ENCODE assay signal across 8 mouse cellular contexts in genomic region chr7:45395129-45395541, GRCm38 (mm10). TPM values are rescaled to one million over a fixed set of nuclear protein-coding genes. Genes with fewer than 3 reads are reported as not detected.
DNase-seq lines count a peak whose midpoint lies in the region; ATAC-seq and TF ChIP-seq lines count a peak whose summit lies in the region.

No protein-coding gene starts in this region.

- peak overlapping the region; percentile 87 for H3K4me2 ChIP-seq in embryonic facial prominence, embryonic 15.5 days (replicated peaks)
- peak overlapping the region; percentile 90 for H3K4me2 ChIP-seq in limb, embryonic 11.5 days (ENCODE audit: low read depth, severe bottlenecking)
- H3K4me2 ChIP-seq in neural tube, embryonic 15.5 days, result peak overlapping the region; percentile 70

- peaks cover 28% of the 10 kb centered on the region for H3K36me3 ChIP-seq in embryonic facial prominence, embryonic 15.5 days
- H3K36me3 ChIP-seq in limb, embryonic 11.5 days (ENCODE audit: control insufficient read depth, insufficient read depth, low read length), result peaks cover 17% of the 10 kb centered on the region
- H3K36me3 ChIP-seq in neural tube, embryonic 15.5 days, result peaks cover 20% of the 10 kb centered on the region

- H3K9me3 ChIP-seq in embryonic facial prominence, embryonic 15.5 days (replicated peaks), result no peaks in the 10 kb centered on the region
- no peaks in the 10 kb centered on the region for H3K9me3 ChIP-seq in limb, embryonic 11.5 days (ENCODE audit: control insufficient read depth, low read length)
- no peaks in the 10 kb centered on the region for H3K9me3 ChIP-seq in neural tube, embryonic 15.5 days (replicated peaks)

- H3K27me3 ChIP-seq in embryonic facial prominence, embryonic 15.5 days, result no peaks in the 10 kb centered on the region
- H3K27me3 ChIP-seq in limb, embryonic 11.5 days (ENCODE audit: control insufficient read depth, insufficient read depth, low read length), result no peaks in the 10 kb centered on the region
- no peaks in the 10 kb centered on the region for H3K27me3 ChIP-seq in neural tube, embryonic 15.5 days (replicated peaks)

- H3K27ac ChIP-seq in layer of hippocampus, adult 2 months, result peak overlapping the region; percentile 98
- H3K27ac ChIP-seq in embryonic facial prominence, embryonic 15.5 days (replicated peaks), result peak overlapping the region; percentile 99
- H3K27ac ChIP-seq in limb, embryonic 11.5 days (replicated peaks; ENCODE audit: low read depth, low read length), result peak overlapping the region; percentile 99
- peak overlapping the region; percentile 95 for H3K27ac ChIP-seq in neural tube, embryonic 15.5 days (replicated peaks)

- DNase-seq in layer of hippocampus, adult 2 months (ENCODE audit: low spot score in 2 of 2), result peak in 1 of 2 experiments; percentile 76
- DNase-seq in layer of hippocampus, adult 8-10 months (ENCODE audit: low spot score in 2 of 2), result no peak
- peak; percentile 94 for DNase-seq in R1 (ENCODE audit: low read depth, low spot score)
- no peak for DNase-seq in limb, embryonic 11.5 days (ENCODE audit: low spot score)
- no peak for DNase-seq in gastrocnemius, adult 8-10 months (ENCODE audit: low spot score in 2 of 2)
- DNase-seq in left cerebral cortex, adult 11 months (ENCODE audit: low spot score), result no peak

- peak; percentile 66 for ATAC-seq in embryonic facial prominence, embryonic 15.5 days (ENCODE audit: insufficient number of reproducible peaks, low FRiP score, low TSS enrichment, low read depth)
- peak; percentile 78 for ATAC-seq in limb, embryonic 11.5 days (ENCODE audit: insufficient number of reproducible peaks, low FRiP score, low TSS enrichment, low read depth)
- peak; percentile 80 for ATAC-seq in neural tube, embryonic 15.5 days (ENCODE audit: low FRiP score)

- peak overlapping the region; percentile 79 for H3K4me3 ChIP-seq in layer of hippocampus, adult 2 months
- peak overlapping the region; percentile 80 for H3K4me3 ChIP-seq in embryonic facial prominence, embryonic 15.5 days (replicated peaks)
- H3K4me3 ChIP-seq in limb, embryonic 11.5 days (ENCODE audit: low read depth, low read length), result peak overlapping the region; percentile 88
- H3K4me3 ChIP-seq in neural tube, embryonic 15.5 days (replicated peaks), result peak overlapping the region; percentile 63

- no peak for TF ChIP-seq CTCF in layer of hippocampus, adult 2 months (conservative IDR thresholded peaks at IDR 0.05)

- peak overlapping the region; percentile 93 for H3K9ac ChIP-seq in embryonic facial prominence, embryonic 15.5 days
- H3K9ac ChIP-seq in limb, embryonic 11.5 days (ENCODE audit: low read length), result peak overlapping the region; percentile 90
- H3K9ac ChIP-seq in neural tube, embryonic 15.5 days (replicated peaks), result peak overlapping the region; percentile 78

- WGBS in embryonic facial prominence, embryonic 15.5 days, result under 1% methylated on average over 19 of the region's 20 CpGs
- WGBS in limb, embryonic 11.5 days, result under 1% methylated on average over 19 of the region's 20 CpGs
- under 1% methylated on average over 15 of the region's 20 CpGs for WGBS in neural tube, embryonic 15.5 days

- peaks cover 18% of the 10 kb centered on the region for H3K4me1 ChIP-seq in embryonic facial prominence, embryonic 15.5 days
- peaks cover 15% of the 10 kb centered on the region for H3K4me1 ChIP-seq in limb, embryonic 11.5 days (ENCODE audit: control insufficient read depth, insufficient read depth, low read length)
- H3K4me1 ChIP-seq in neural tube, embryonic 15.5 days, result peaks cover 28% of the 10 kb centered on the region

RNA-seq across cellular contexts. Expression of gene Snrnp70, which starts 0.4 kb away (rescaled TPM):
- total RNA-seq in layer of hippocampus, adult 2 months (2021), result 100 to 1,000 TPM; 456 to 514 TPM
- total RNA-seq in layer of hippocampus, adult 8-10 months (2022), result 100 to 1,000 TPM; 387 to 503 (median 439) TPM
- 212 and 214 TPM in 2 replicates for polyA plus RNA-seq in embryonic facial prominence, embryonic 15.5 days (2015; fragmentation: Nextera tagmentation; extraction: Ambion mirVana)
- polyA plus RNA-seq in limb, embryonic 11.5 days (2014; fragmentation: Nextera tagmentation; extraction: Ambion mirVana), result 87.5 and 93.0 TPM in 2 replicates
- 166 and 190 TPM in 2 replicates for polyA plus RNA-seq in neural tube, embryonic 15.5 days (2015; fragmentation: Nextera tagmentation; extraction: Ambion mirVana)
- 10 to 100 TPM; 45.4 to 74.5 (median 59.9) TPM for total RNA-seq in gastrocnemius, adult 8-10 months (2022)

RNA-seq across cellular contexts. Expression of gene Kcna7, which starts 10.3 kb away (rescaled TPM):
- total RNA-seq in layer of hippocampus, adult 2 months (2021), result not detected
- under 1 TPM in 1 of 4 experiments, not detected in 3; 0.14 TPM for total RNA-seq in layer of hippocampus, adult 8-10 months (2022)
- 0.22 and 0.36 TPM in 2 replicates for polyA plus RNA-seq in embryonic facial prominence, embryonic 15.5 days (2015; fragmentation: Nextera tagmentation; extraction: Ambion mirVana)
- not detected in 2 replicates for polyA plus RNA-seq in limb, embryonic 11.5 days (2014; fragmentation: Nextera tagmentation; extraction: Ambion mirVana)
- polyA plus RNA-seq in neural tube, embryonic 15.5 days (2015; fragmentation: Nextera tagmentation; extraction: Ambion mirVana), result 0.08 and 0.09 TPM in 2 replicates
- 10 to 100 TPM; 78.8 to 94.6 (median 88.3) TPM for total RNA-seq in gastrocnemius, adult 8-10 months (2022)

RNA-seq across cellular contexts. Expression of gene Ntf5, which starts 18.4 kb away (rescaled TPM):
- not detected for total RNA-seq in layer of hippocampus, adult 2 months (2021)
- total RNA-seq in layer of hippocampus, adult 8-10 months (2022), result under 1 TPM in 3 of 4 experiments, not detected in 1; 0.31 to 0.39 (median 0.31) TPM
- 3.7 and 4.9 TPM in 2 replicates for polyA plus RNA-seq in embryonic facial prominence, embryonic 15.5 days (2015; fragmentation: Nextera tagmentation; extraction: Ambion mirVana)
- polyA plus RNA-seq in limb, embryonic 11.5 days (2014; fragmentation: Nextera tagmentation; extraction: Ambion mirVana), result 3.8 and 4.1 TPM in 2 replicates
- 0.91 TPM in 1 of 2 replicates, not detected in the other for polyA plus RNA-seq in neural tube, embryonic 15.5 days (2015; fragmentation: Nextera tagmentation; extraction: Ambion mirVana)
- 1 to 10 TPM; 3.7 to 4.9 (median 4.3) TPM for total RNA-seq in gastrocnemius, adult 8-10 months (2022)

RNA-seq across cellular contexts. Expression of gene Lin7b, which starts 24.8 kb away (rescaled TPM):
- total RNA-seq in layer of hippocampus, adult 2 months (2021), result 100 to 1,000 TPM; 138 to 146 TPM
- total RNA-seq in layer of hippocampus, adult 8-10 months (2022), result 100 to 1,000 TPM; 131 to 156 (median 140) TPM
- polyA plus RNA-seq in embryonic facial prominence, embryonic 15.5 days (2015; fragmentation: Nextera tagmentation; extraction: Ambion mirVana), result 3.8 and 4.0 TPM in 2 replicates
- 0.43 and 0.89 TPM in 2 replicates for polyA plus RNA-seq in limb, embryonic 11.5 days (2014; fragmentation: Nextera tagmentation; extraction: Ambion mirVana)
- 48.2 and 58.3 TPM in 2 replicates for polyA plus RNA-seq in neural tube, embryonic 15.5 days (2015; fragmentation: Nextera tagmentation; extraction: Ambion mirVana)
- not detected for total RNA-seq in gastrocnemius, adult 8-10 months (2022)

RNA-seq across cellular contexts. Expression of gene Lhb, which starts 25.5 kb away (rescaled TPM):
- total RNA-seq in layer of hippocampus, adult 2 months (2021), result not detected
- total RNA-seq in layer of hippocampus, adult 8-10 months (2022), result under 1 TPM in 1 of 4 experiments, not detected in 3; 0.52 TPM
- polyA plus RNA-seq in embryonic facial prominence, embryonic 15.5 days (2015; fragmentation: Nextera tagmentation; extraction: Ambion mirVana), result 2.0 and 4.8 TPM in 2 replicates
- polyA plus RNA-seq in limb, embryonic 11.5 days (2014; fragmentation: Nextera tagmentation; extraction: Ambion mirVana), result not detected in 2 replicates
- polyA plus RNA-seq in neural tube, embryonic 15.5 days (2015; fragmentation: Nextera tagmentation; extraction: Ambion mirVana), result 0.24 TPM in 1 of 2 replicates, not detected in the other
- under 1 TPM in 2 of 4 experiments, not detected in 2; 0.46 to 0.61 TPM for total RNA-seq in gastrocnemius, adult 8-10 months (2022)

Comparison
In these comparisons a context has a peak if more than half of its experiments do, and no peak if none do; other contexts are left out.
1. RNA of gene Snrnp70, which starts 0.4 kb away (total RNA-seq): 456 to 514 TPM in layer of hippocampus, adult 2 months and 387 to 503 TPM in layer of hippocampus, adult 8-10 months; 45.4 to 74.5 TPM in gastrocnemius, adult 8-10 months; every median in the first group is over 4 times any median in the second.
2. RNA of gene Kcna7, which starts 10.3 kb away (total RNA-seq): 78.8 to 94.6 TPM in gastrocnemius, adult 8-10 months; not detected in layer of hippocampus, adult 2 months and 0.14 TPM in layer of hippocampus, adult 8-10 months; every median in the first group is over 10 times any median in the second.
3. Peak in every context shown above with its lines, with median percentiles within 50 percentile points of each other: H3K27ac ChIP-seq, H3K4me3 ChIP-seq, ATAC-seq, H3K4me2 ChIP-seq and H3K9ac ChIP-seq.